Mouse (Mus musculus) kidney, postnatal 4 days (tissue): ENCODE results near the gene Eogt.

Experiments
- DNase-seq, 2 experiments: peaks; one replicate each; pipeline ENCODE4 v3.0.0; 2021; ENCODE audit warnings: mixed read lengths in 2 of 2

The Eogt gene

DNA sequence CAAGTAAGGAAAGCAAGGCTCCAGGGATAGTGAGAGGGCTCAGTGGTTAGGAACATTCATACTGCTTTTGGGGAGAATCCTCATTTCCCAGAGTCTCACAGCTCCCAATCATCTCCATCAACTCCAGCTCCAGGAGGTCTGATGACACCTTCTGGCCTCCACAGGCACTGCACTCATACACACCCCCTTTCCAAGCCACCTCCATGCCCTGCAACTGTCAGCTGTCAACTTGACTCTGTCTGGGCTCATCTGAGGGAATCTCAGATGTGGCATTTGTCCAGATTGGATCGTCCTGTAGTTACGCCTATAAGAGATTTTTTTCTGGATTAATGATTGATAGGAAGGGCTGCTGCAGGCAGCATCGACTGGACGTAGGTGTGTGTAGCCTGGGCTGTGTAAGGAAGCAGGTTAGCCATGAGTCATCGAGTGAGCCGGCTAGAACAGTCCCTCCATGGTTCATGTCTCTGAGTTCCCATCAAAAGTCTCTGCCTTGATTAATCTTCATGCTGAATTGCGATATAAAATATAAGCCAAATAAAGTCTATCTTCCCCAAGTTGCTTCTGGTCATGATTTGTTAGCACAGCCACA is 44.6 kb downstream of the Eogt start:
- peak; percentile 32 to 36 for DNase-seq

DNA sequence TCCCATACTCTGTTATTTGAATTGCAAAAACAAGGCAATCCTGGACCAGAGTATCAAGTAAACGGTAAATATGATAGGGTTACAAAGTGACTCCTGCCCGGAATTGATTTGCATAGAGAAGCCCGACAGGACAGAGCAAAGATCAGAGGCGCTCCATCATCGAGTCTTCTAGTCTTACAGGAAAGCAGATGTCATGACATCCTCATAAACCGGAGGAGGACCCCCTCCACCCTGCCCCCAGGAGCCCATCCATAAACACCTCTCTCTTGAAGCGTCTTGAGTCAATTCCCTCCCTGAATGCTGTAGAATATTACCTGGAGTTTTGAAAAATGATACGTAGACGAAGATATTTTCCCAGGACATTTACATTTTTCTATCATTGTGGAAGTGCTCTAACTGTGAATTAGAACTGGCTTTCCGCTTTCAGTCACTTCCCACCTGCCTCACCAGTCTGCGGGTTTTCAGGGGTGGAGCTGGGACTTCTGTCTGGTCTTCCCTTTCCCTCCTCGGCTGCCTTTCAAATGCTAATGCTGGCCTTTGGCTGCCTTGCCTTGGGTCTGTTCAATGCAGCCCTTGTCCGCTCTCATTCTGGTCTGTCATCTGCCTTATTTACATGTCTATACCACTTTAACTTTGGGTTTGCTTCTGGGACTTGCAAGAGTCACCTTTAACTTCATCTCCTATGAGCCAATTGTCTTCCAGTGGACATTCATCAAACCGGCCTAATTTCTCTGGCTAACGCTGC is 46.9 kb downstream of the Eogt start:
- DNase-seq, result no peak

DNA sequence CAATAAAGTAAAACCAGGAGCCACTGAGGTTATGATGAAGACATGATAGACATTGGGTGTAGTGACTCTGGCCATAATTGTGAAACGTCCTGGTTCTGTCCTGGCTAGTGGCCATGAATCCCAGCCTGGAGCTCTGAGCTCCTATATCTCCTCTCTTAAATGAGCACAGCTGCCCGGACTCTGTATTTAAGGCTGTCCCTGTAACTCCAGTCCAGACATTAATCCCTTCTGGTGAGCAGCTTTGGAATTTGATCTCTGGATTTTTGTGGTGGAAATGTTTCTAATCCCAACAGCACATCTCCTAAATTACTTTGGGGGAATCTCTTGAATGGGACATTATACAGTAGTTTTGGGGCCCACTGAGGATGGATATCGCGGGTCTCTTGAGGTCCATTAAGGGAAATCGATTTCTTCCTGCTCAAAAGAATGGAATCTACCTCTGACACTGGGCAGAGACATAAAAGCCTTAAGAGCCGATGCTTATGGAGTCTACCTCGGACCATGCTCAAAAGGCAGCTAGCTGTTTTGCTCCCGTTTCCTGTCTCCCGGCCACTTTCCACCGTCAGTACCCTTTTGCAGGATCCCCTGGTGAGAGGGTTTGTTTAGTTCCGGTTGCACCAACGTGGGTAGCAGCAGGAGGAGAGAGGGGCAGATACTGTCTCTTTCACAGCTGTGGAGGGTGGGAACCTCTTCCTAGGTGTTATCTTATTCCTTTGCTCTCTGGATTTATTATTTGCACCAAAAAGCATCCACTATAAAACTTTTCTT is 47.6 kb downstream of the Eogt start:
- peak; percentile 26 to 38 for DNase-seq

DNA sequence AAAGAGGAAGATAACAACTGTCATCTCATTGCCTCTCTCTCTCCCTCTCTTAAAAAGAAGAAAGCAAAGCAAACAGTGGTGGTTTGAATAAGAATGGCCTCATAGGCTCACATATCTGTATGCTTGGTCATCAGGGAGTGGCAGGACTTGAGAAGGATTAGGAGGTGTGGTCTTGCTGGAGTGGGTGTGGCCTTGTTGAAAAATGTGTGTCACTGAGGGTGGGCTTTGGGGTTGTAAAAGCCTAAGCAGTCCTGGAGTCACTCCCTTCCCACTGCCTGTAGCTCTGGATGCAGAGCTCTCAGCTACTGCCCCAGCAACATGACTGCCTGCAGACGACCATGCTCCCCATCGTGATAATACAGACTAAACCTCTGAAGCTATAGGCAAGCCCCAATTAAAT is 66.6 kb downstream of the Eogt start:
- DNase-seq, result no peak

DNA sequence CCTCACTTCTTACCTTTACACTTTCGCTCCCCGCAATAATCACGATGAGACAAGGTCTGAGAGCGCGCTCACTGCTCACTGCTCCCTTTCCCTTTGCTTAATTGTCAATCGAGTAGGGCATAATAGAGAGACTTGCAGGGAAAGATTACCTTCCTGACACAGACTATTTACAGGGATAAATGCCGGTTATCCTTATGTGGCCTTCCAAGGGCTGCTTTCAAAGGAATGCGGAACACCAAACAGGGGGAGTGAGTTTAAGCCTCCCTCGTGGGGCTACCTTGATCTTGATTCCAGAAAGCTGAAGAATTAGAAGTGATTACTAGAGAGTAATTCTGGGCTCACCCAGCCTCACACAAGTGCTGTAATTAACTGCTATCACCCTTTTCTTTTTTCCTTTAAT is 69.0 kb downstream of the Eogt start:
- DNase-seq, result no peak

DNA sequence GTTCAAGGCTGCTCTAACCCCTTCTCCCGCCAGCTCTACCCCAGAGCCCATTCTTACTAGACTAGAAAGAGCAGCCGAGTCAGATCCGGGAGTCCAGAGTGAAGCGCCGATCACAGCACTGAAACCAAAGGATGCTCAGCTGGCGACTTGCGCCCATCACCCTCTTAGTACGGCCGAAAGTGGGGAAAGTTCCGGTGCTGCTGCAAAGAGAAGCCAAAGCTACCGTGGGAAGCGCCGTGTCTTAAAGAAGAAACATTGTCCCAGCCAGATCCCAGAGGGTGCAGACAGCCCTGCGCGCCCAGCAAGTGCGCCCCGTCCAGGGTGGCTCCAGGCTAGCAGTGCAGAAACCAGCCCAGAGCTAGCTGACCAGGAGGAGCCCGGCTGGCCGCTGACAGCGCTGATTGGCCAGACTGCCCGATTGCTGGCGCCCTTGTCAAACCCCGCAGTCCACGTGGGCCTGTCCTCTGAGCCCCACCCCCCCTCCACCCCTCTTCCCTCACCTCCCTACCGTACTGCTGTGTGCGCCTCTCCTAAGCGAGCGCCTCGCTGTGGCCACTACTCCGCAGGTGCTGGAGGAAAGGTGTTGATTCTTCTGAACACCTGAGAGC is 88.8 kb downstream of the Eogt start, which contains the start of gene Fam19a4:
Gene Fam19a4, minus strand, starts transcription at position 340 of the 608 bp plus-strand sequence.
- DNase-seq, result peak; percentile 55 to 71
